Mouse (Mus musculus) spleen, adult 2 months (tissue): ENCODE results near the gene Gps2. TPM values are rescaled to one million over a fixed set of nuclear protein-coding genes. Genes with fewer than 3 reads are reported as not detected.

Source experiments
- DNase-seq, 2 experiments: peaks; one replicate each; pipeline versions ENCODE4 v3.0.0 to v3.0.0-alpha.2; 2012 to 2021; ENCODE audit warnings: low spot score in 2 of 2, low read depth in 1 of 2
- H3K27ac ChIP-seq: fragments of 200-500 bp; 2 replicates; pipeline ENCODE4 v1.5.1; 2012; ENCODE audit warnings: low read length, inconsistent platforms; ENCODE audit not compliant: insufficient read depth
- H3K27me3 ChIP-seq: fragments of 200-500 bp; 2 replicates; pipeline ENCODE4 v1.6.1; 2012; ENCODE audit warnings: mild to moderate bottlenecking, moderate library complexity, low read length, inconsistent platforms; ENCODE audit not compliant: control insufficient read depth, insufficient read depth
- H3K36me3 ChIP-seq: fragments of 200-500 bp; 2 replicates; pipeline ENCODE4 v1.6.1; 2012; ENCODE audit warnings: mild to moderate bottlenecking, low read length, inconsistent platforms; ENCODE audit not compliant: control insufficient read depth, insufficient read depth
- H3K4me1 ChIP-seq: fragments of 200-500 bp; 2 replicates; pipeline ENCODE4 v1.6.1; 2011; ENCODE audit warnings: inconsistent platforms; ENCODE audit not compliant: control insufficient read depth, insufficient read depth, insufficient read length
- H3K4me3 ChIP-seq: fragments of 200-500 bp; 2 replicates; pipeline ENCODE4 v1.5.1; 2011; ENCODE audit warnings: mild to moderate bottlenecking, inconsistent platforms; ENCODE audit not compliant: insufficient read depth, insufficient read length; ENCODE audit errors: extremely low read depth
- CTCF ChIP-seq: fragments of 200-500 bp; IDR thresholded peaks from 2 replicates; pipeline ENCODE4 v1.5.1; 2011; ENCODE audit warnings: mild to moderate bottlenecking, inconsistent platforms; ENCODE audit not compliant: insufficient read depth, insufficient read length, insufficient replicate concordance; ENCODE audit errors: extremely low read depth
- POLR2A ChIP-seq: fragments of 200-500 bp; IDR thresholded peaks from 2 replicates; pipeline ENCODE4 v1.6.1; 2011; ENCODE audit warnings: low read depth, low read length, inconsistent platforms
- WGBS: fragments of 180-500 bp; shearing (Covaris S2); methylation state at CpG from one replicate; pipeline ENCODE4 v1.1.7; 2018; 5-methylcytosine and 5-hydroxymethylcytosine counted together
- polyA plus RNA-seq: library from polyadenylated mRNA; depleted of rRNA; stranded (reverse); fragments of >200 nt; gene quantifications from 2 replicates; pipeline ENCODE4 v1.2.3, GENCODE M21; 2012

Gps2 gene
- polyA plus RNA-seq, 1 experiment: 119 TPM

GRCm38 (mm10) chr11:69936156-69936555, 22.5 kb downstream of the Gps2 start:
- Histone ChIP-seq H3K36me3 (no peaks in the 10 kb centered on the region), H3K4me1 (peaks cover 20% of the 10 kb centered on the region), H3K4me3 (peak overlapping the region; percentile 51; the same call in 1 of the 2 replicates), H3K27me3 (peaks cover 13% of the 10 kb centered on the region), H3K27ac (no peak overlapping the region)
- WGBS: 5% methylated on average over 29 of the region's 30 CpGs
- TF ChIP-seq POLR2A: no peak
- TF ChIP-seq CTCF: no peak
- DNase-seq: no peak

GRCm38 (mm10) chr11:69936714-69937347, 23.1 kb downstream of the Gps2 start:
- no peak for TF ChIP-seq POLR2A
- no peak for TF ChIP-seq CTCF
- no peak for DNase-seq
- Histone ChIP-seq H3K27ac (no peak overlapping the region), H3K36me3 (no peaks in the 10 kb centered on the region), H3K4me3 (no peak overlapping the region), H3K4me1 (peaks cover 15% of the 10 kb centered on the region), H3K27me3 (peaks cover 13% of the 10 kb centered on the region)
- WGBS: 49% methylated on average over 9 of the region's 9 CpGs

GRCm38 (mm10) chr11:69937385-69937784, 23.7 kb downstream of the Gps2 start:
- Histone ChIP-seq H3K36me3 (no peaks in the 10 kb centered on the region), H3K27me3 (peaks cover 13% of the 10 kb centered on the region), H3K27ac (no peak overlapping the region), H3K4me3 (no peak overlapping the region), H3K4me1 (peaks cover 12% of the 10 kb centered on the region)
- TF ChIP-seq CTCF: no peak
- no peak for TF ChIP-seq POLR2A
- 55% methylated on average over 4 of the region's 4 CpGs for WGBS
- no peak for DNase-seq

- H3K36me3 ChIP-seq: no peaks in the 10 kb centered on the region
- DNase-seq: no peak
- H3K4me3 ChIP-seq: no peak overlapping the region
- no peak overlapping the region for H3K27ac ChIP-seq
- H3K27me3 ChIP-seq: peaks cover 13% of the 10 kb centered on the region
- peaks cover 12% of the 10 kb centered on the region for H3K4me1 ChIP-seq
- WGBS: 88% methylated on average over 5 of the region's 5 CpGs
- TF ChIP-seq CTCF (no peak), POLR2A (no peak)
Observed at GRCm38 (mm10) chr11:69937834-69938233, 24.1 kb downstream of the Gps2 start.

- no peak for TF ChIP-seq CTCF
- no peak for TF ChIP-seq POLR2A
- H3K27me3 ChIP-seq: peaks cover 13% of the 10 kb centered on the region
- no peak for DNase-seq
- 67% methylated on average over 9 of the region's 9 CpGs for WGBS
- H3K4me3 ChIP-seq: no peak overlapping the region
- peaks cover 12% of the 10 kb centered on the region for H3K4me1 ChIP-seq
- H3K36me3 ChIP-seq: no peaks in the 10 kb centered on the region
- H3K27ac ChIP-seq: no peak overlapping the region
Observed at GRCm38 (mm10) chr11:69938401-69938979, 24.8 kb downstream of the Gps2 start.

- TF ChIP-seq CTCF (no peak), POLR2A (no peak)
- Histone ChIP-seq H3K27me3 (peaks cover 13% of the 10 kb centered on the region), H3K4me3 (no peak overlapping the region), H3K36me3 (no peaks in the 10 kb centered on the region), H3K4me1 (peaks cover 12% of the 10 kb centered on the region), H3K27ac (no peak overlapping the region)
- WGBS: 74% methylated on average over 5 of the region's 5 CpGs
- DNase-seq: no peak
Observed at GRCm38 (mm10) chr11:69939181-69939580, 25.5 kb downstream of the Gps2 start.

- H3K4me1 ChIP-seq: peaks cover 12% of the 10 kb centered on the region
- H3K4me3 ChIP-seq: no peak overlapping the region
- H3K27ac ChIP-seq: no peak overlapping the region
- DNase-seq: no peak
- H3K27me3 ChIP-seq: peaks cover 12% of the 10 kb centered on the region
- no peaks in the 10 kb centered on the region for H3K36me3 ChIP-seq
- 94% methylated on average over 17 of the region's 17 CpGs for WGBS
- TF ChIP-seq CTCF: no peak
- TF ChIP-seq POLR2A: no peak
Observed at GRCm38 (mm10) chr11:69939731-69940130, 26.0 kb downstream of the Gps2 start.
